Mouse (Mus musculus): ENCODE measurements around the gene Gm3776. TPM values are rescaled to one million over a fixed set of nuclear protein-coding genes. Genes with fewer than 3 reads are reported as not detected.
"Not testable (repeated sequence)": the region's sequence is repeated elsewhere in the genome, so short reads cannot be mapped to it uniquely, and the experiment has no call there.

Gene Gm3776
- polyA plus RNA-seq, 1 experiment from 2014 or later, result not detected

GRCm38 (mm10) chr9:78308122-78308521 is 51.2 kb downstream of the Gm3776 start:
- not testable (repeated sequence) for H3K4me1 ChIP-seq (ENCODE audit: control insufficient read depth, insufficient read depth, low read length); H3K4me3 ChIP-seq (ENCODE audit: low read depth, low read length); ATAC-seq (ENCODE audit: insufficient read depth, low FRiP score, low TSS enrichment); H3K4me2 ChIP-seq (ENCODE audit: low read depth); H3K9ac ChIP-seq (ENCODE audit: low read length); H3K9me3 ChIP-seq (ENCODE audit: control insufficient read depth, low read length); H3K36me3 ChIP-seq (ENCODE audit: control insufficient read depth, insufficient read depth, low read length); H3K27ac ChIP-seq (ENCODE audit: low read depth, low read length); H3K27me3 ChIP-seq (ENCODE audit: control insufficient read depth, insufficient read depth, low read length); DNase-seq (ENCODE audit: low spot score)
- WGBS, result 92% methylated on average over 3 of the region's 3 CpGs

DNA sequence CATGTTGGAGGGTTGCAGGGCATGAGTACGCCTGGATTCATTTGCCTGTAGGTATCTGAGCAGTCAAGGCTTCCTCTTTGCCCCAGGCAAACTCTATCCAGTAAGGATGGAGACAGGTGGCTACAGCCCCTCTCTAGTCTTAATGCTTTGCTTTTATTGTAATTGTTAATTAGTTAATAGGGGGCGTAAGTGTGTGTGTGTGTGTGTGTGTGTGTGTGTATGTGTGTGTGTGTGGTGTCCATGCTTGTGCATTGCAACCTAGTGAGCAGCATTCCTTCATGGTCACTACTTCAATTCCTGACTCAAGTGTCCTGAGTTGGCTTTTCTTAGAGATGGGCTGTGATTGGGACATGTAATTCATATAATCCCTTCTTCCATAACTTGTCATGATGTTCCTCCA is 57.8 kb downstream of the Gm3776 start, which contains the start of gene Omt2a:
Gene Omt2a, minus strand, starts transcription at position 101 of the 400 bp plus-strand sequence.
- H3K27ac ChIP-seq (ENCODE audit: low read depth, low read length), result no peak within 1 kb of the TSS
- H3K27me3 ChIP-seq (ENCODE audit: control insufficient read depth, insufficient read depth, low read length), result no peaks in the 10 kb centered on the region
- ATAC-seq (ENCODE audit: insufficient read depth, low FRiP score, low TSS enrichment), result no peak
- no peaks in the 10 kb centered on the region for H3K4me1 ChIP-seq (ENCODE audit: control insufficient read depth, insufficient read depth, low read length)
- no peaks in the 10 kb centered on the region for H3K9me3 ChIP-seq (ENCODE audit: control insufficient read depth, low read length)
- no peak for DNase-seq (ENCODE audit: low spot score)
- no peaks in the 10 kb centered on the region for H3K36me3 ChIP-seq (ENCODE audit: control insufficient read depth, insufficient read depth, low read length)
- no peak within 1 kb of the TSS for H3K4me3 ChIP-seq (ENCODE audit: low read depth, low read length)
- no peak within 1 kb of the TSS for H3K4me2 ChIP-seq (ENCODE audit: low read depth)
- WGBS, result 95% methylated on average over 2 of the region's 2 CpGs
- no peak within 1 kb of the TSS for H3K9ac ChIP-seq (ENCODE audit: low read length)

Other genes with a start within 250 kb of the Gm3776 start
- not detected in 2 replicates for gene Gcm1, start 205.2 kb upstream of the Gm3776 start, polyA plus RNA-seq (2014; fragmentation: Nextera tagmentation; extraction: Ambion mirVana)
- 36.9 and 38.9 TPM in 2 replicates for gene Fbxo9, start 148.1 kb upstream of the Gm3776 start, polyA plus RNA-seq (2014; fragmentation: Nextera tagmentation; extraction: Ambion mirVana)
- 35.9 and 36.3 TPM in 2 replicates for gene Ick, start 147.9 kb upstream of the Gm3776 start, polyA plus RNA-seq (2014; fragmentation: Nextera tagmentation; extraction: Ambion mirVana)
- gene Gsta4, start 74.4 kb upstream of the Gm3776 start, polyA plus RNA-seq (2014; fragmentation: Nextera tagmentation; extraction: Ambion mirVana), result 54.3 and 72.3 TPM in 2 replicates
- not detected in 2 replicates for gene Gsta1, start 26.5 kb upstream of the Gm3776 start, polyA plus RNA-seq (2014; fragmentation: Nextera tagmentation; extraction: Ambion mirVana)
- not detected in 2 replicates for gene Gm10639, start 32.8 kb downstream of the Gm3776 start, polyA plus RNA-seq (2014; fragmentation: Nextera tagmentation; extraction: Ambion mirVana)
- gene Omt2a, start 57.7 kb downstream of the Gm3776 start, polyA plus RNA-seq (2014; fragmentation: Nextera tagmentation; extraction: Ambion mirVana), result not detected in 2 replicates
- gene Omt2b, start 70.5 kb downstream of the Gm3776 start, polyA plus RNA-seq (2014; fragmentation: Nextera tagmentation; extraction: Ambion mirVana), result not detected in 2 replicates
- not detected in 2 replicates for gene Gsta2, start 98.7 kb downstream of the Gm3776 start, polyA plus RNA-seq (2014; fragmentation: Nextera tagmentation; extraction: Ambion mirVana)
- 0.41 and 0.72 TPM in 2 replicates for gene Dppa5a, start 111.0 kb downstream of the Gm3776 start, polyA plus RNA-seq (2014; fragmentation: Nextera tagmentation; extraction: Ambion mirVana)
- 1.3 and 1.7 TPM in 2 replicates for gene Ooep, start 121.6 kb downstream of the Gm3776 start, polyA plus RNA-seq (2014; fragmentation: Nextera tagmentation; extraction: Ambion mirVana)
- gene Ddx43, start 138.6 kb downstream of the Gm3776 start, polyA plus RNA-seq (2014; fragmentation: Nextera tagmentation; extraction: Ambion mirVana), result 0.28 and 0.50 TPM in 2 replicates
- 0.84 and 0.93 TPM in 2 replicates for gene Cgas, start 186.1 kb downstream of the Gm3776 start, polyA plus RNA-seq (2014; fragmentation: Nextera tagmentation; extraction: Ambion mirVana)
- 23.1 and 23.4 TPM in 2 replicates for gene Mto1, start 191.1 kb downstream of the Gm3776 start, polyA plus RNA-seq (2014; fragmentation: Nextera tagmentation; extraction: Ambion mirVana)
- 1.0 TPM in 1 of 2 replicates, not detected in the other for gene Gm17324, start 191.7 kb downstream of the Gm3776 start, polyA plus RNA-seq (2014; fragmentation: Nextera tagmentation; extraction: Ambion mirVana)
- 4,747 and 4,837 TPM in 2 replicates for gene Eef1a1, start 232.0 kb downstream of the Gm3776 start, polyA plus RNA-seq (2014; fragmentation: Nextera tagmentation; extraction: Ambion mirVana)